Comparison of ENCODE assay signal across 7 mouse cellular contexts in genomic region chr6:30547656-30548306, GRCm38 (mm10). TPM values are rescaled to one million over a fixed set of nuclear protein-coding genes. Genes with fewer than 3 reads are reported as not detected.
DNase-seq lines count a peak whose midpoint lies in the region; ATAC-seq lines count a peak whose summit lies in the region.

No protein-coding gene starts in this region.

- no peaks in the 10 kb centered on the region for H3K27me3 ChIP-seq in intestine, embryonic 15.5 days (replicated peaks)
- H3K27me3 ChIP-seq in midbrain, embryonic 11.5 days (ENCODE audit: control insufficient read depth, insufficient read depth, low read length) = no peaks in the 10 kb centered on the region

- peaks cover 22% of the 10 kb centered on the region for H3K4me1 ChIP-seq in intestine, embryonic 15.5 days (replicated peaks)
- peaks cover 56% of the 10 kb centered on the region for H3K4me1 ChIP-seq in midbrain, embryonic 11.5 days (ENCODE audit: control insufficient read depth, insufficient read depth, low read length)

- peak; percentile 70 for DNase-seq in Muller cell, postnatal 12 days (ENCODE audit: inconsistent ontology term)
- DNase-seq in adrenal gland, postnatal 36 days = peak; percentile 55 to 69
- peak; percentile 63 for DNase-seq in gastrocnemius, postnatal 14 days
- peak; percentile 94 for DNase-seq in midbrain, embryonic 11.5 days (ENCODE audit: low spot score, missing footprints)
- DNase-seq in B cell, adult 2 months = no peak

- no peak overlapping the region for H3K4me3 ChIP-seq in intestine, embryonic 15.5 days (replicated peaks)
- H3K4me3 ChIP-seq in midbrain, embryonic 11.5 days (ENCODE audit: low read depth, low read length) = no peak overlapping the region

- no peak for ATAC-seq in intestine, embryonic 15.5 days
- ATAC-seq in midbrain, embryonic 11.5 days (ENCODE audit: low FRiP score) = no peak
- ATAC-seq in megakaryocyte-erythroid progenitor cell, adult 5-6 weeks (replicated peaks; ENCODE audit: low FRiP score, low TSS enrichment, poor library complexity, severe bottlenecking) = no peak

- peak overlapping the region; percentile 58 for H3K4me2 ChIP-seq in intestine, embryonic 15.5 days (replicated peaks)
- peak overlapping the region; percentile 44 for H3K4me2 ChIP-seq in midbrain, embryonic 11.5 days

- no peaks in the 10 kb centered on the region for H3K36me3 ChIP-seq in intestine, embryonic 15.5 days
- no peaks in the 10 kb centered on the region for H3K36me3 ChIP-seq in midbrain, embryonic 11.5 days (ENCODE audit: control insufficient read depth, insufficient read depth, low read length)

- H3K27ac ChIP-seq in intestine, embryonic 15.5 days = peak overlapping the region; percentile 61; the same call in 1 of the 2 replicates
- H3K27ac ChIP-seq in midbrain, embryonic 11.5 days (ENCODE audit: low read depth, low read length) = peak overlapping the region; percentile 93

- intact Hi-C loops in gastrocnemius, postnatal 14 days (cut with DNase I; ENCODE audit: low total_unique reads) = no loop called here

- H3K9me3 ChIP-seq in intestine, embryonic 15.5 days = no peaks in the 10 kb centered on the region
- H3K9me3 ChIP-seq in midbrain, embryonic 11.5 days (ENCODE audit: control insufficient read depth, low read length) = no peaks in the 10 kb centered on the region

- 47% methylated on average over 9 of the region's 9 CpGs for WGBS in intestine, embryonic 15.5 days
- WGBS in midbrain, embryonic 11.5 days = 12% methylated on average over 9 of the region's 9 CpGs

- no peak overlapping the region for H3K9ac ChIP-seq in intestine, embryonic 15.5 days
- peak overlapping the region; percentile 37; the same call in 1 of the 2 replicates for H3K9ac ChIP-seq in midbrain, embryonic 11.5 days (ENCODE audit: low read length)

RNA-seq across cellular contexts. Expression of gene Cpa2, which starts 6.4 kb away (rescaled TPM):
- under 1 TPM; 0.56 to 0.66 TPM for total RNA-seq in adrenal gland, postnatal 36 days (2021)
- total RNA-seq in gastrocnemius, postnatal 14 days (2021) = 1 to 10 TPM in 1 of 2 experiments, not detected in 1; 1.3 TPM
- polyA plus RNA-seq in intestine, embryonic 15.5 days (2015; fragmentation: Nextera tagmentation; extraction: Ambion mirVana) = 327 and 654 TPM in 2 replicates
- 13.0 and 15.5 TPM in 2 replicates for polyA plus RNA-seq in midbrain, embryonic 11.5 days (2014; fragmentation: Nextera tagmentation; extraction: Ambion mirVana)
- total RNA-seq in megakaryocyte-erythroid progenitor cell, adult 5-6 weeks (2014; fragmentation: Nextera tagmentation) = not detected in 2 replicates
- total RNA-seq in megakaryocyte-erythroid progenitor cell, adult 5-6 weeks (2017) = not detected in 2 replicates

RNA-seq across cellular contexts. Expression of gene Cpa4, which starts 20.4 kb away (rescaled TPM):
- 1 to 10 TPM; 1.1 to 1.2 TPM for total RNA-seq in adrenal gland, postnatal 36 days (2021)
- total RNA-seq in gastrocnemius, postnatal 14 days (2021) = under 1 TPM; 0.13 to 0.25 TPM
- 0.59 and 0.77 TPM in 2 replicates for polyA plus RNA-seq in intestine, embryonic 15.5 days (2015; fragmentation: Nextera tagmentation; extraction: Ambion mirVana)
- 2.1 and 2.2 TPM in 2 replicates for polyA plus RNA-seq in midbrain, embryonic 11.5 days (2014; fragmentation: Nextera tagmentation; extraction: Ambion mirVana)
- total RNA-seq in megakaryocyte-erythroid progenitor cell, adult 5-6 weeks (2014; fragmentation: Nextera tagmentation) = not detected in 2 replicates
- not detected in 2 replicates for total RNA-seq in megakaryocyte-erythroid progenitor cell, adult 5-6 weeks (2017)

RNA-seq across cellular contexts. Expression of gene Ssmem1, which starts 38.1 kb away (rescaled TPM):
- under 1 TPM in 1 of 2 experiments, not detected in 1; 0.23 TPM for total RNA-seq in adrenal gland, postnatal 36 days (2021)
- under 1 TPM; 0.14 to 0.29 TPM for total RNA-seq in gastrocnemius, postnatal 14 days (2021)
- not detected in 2 replicates for polyA plus RNA-seq in intestine, embryonic 15.5 days (2015; fragmentation: Nextera tagmentation; extraction: Ambion mirVana)
- 0.49 and 0.68 TPM in 2 replicates for polyA plus RNA-seq in midbrain, embryonic 11.5 days (2014; fragmentation: Nextera tagmentation; extraction: Ambion mirVana)
- total RNA-seq in megakaryocyte-erythroid progenitor cell, adult 5-6 weeks (2014; fragmentation: Nextera tagmentation) = not detected in 2 replicates
- total RNA-seq in megakaryocyte-erythroid progenitor cell, adult 5-6 weeks (2017) = not detected in 2 replicates

RNA-seq across cellular contexts. Expression of gene Tmem209, which starts 38.2 kb away (rescaled TPM):
- total RNA-seq in adrenal gland, postnatal 36 days (2021) = 10 to 100 TPM; 23.3 to 27.3 TPM
- 1 to 10 TPM; 7.9 to 8.3 TPM for total RNA-seq in gastrocnemius, postnatal 14 days (2021)
- 31.5 and 33.6 TPM in 2 replicates for polyA plus RNA-seq in intestine, embryonic 15.5 days (2015; fragmentation: Nextera tagmentation; extraction: Ambion mirVana)
- polyA plus RNA-seq in midbrain, embryonic 11.5 days (2014; fragmentation: Nextera tagmentation; extraction: Ambion mirVana) = 46.0 and 58.1 TPM in 2 replicates
- 51.7 and 62.6 TPM in 2 replicates for total RNA-seq in megakaryocyte-erythroid progenitor cell, adult 5-6 weeks (2014; fragmentation: Nextera tagmentation)
- total RNA-seq in megakaryocyte-erythroid progenitor cell, adult 5-6 weeks (2017) = 35.8 and 46.2 TPM in 2 replicates

Comparison
In these comparisons a context has a peak if more than half of its experiments do, and no peak if none do; other contexts are left out.
1. DNase-seq: peak in Muller cell, postnatal 12 days (single experiment), adrenal gland, postnatal 36 days (2 of 2), gastrocnemius, postnatal 14 days (single experiment) and midbrain, embryonic 11.5 days (single experiment); none in B cell, adult 2 months (0 of 2).